Mouse (Mus musculus): ENCODE measurements at regions not wholly inside any gene's neighbourhood (a gene's known extent, or its start where the extent isn't known, plus 50 kb on each side); places are given as distances from the start of the nearest gene placed in this dataset.

GRCm38 (mm10) chrX:163151970-163152369, 187.6 kb upstream of the S100g start:
- no peak for TF ChIP-seq EP300 (IDR thresholded peaks at IDR 0.05; ENCODE audit: low read depth)
- TF ChIP-seq CTCF (IDR thresholded peaks at IDR 0.05; ENCODE audit: low read depth), result no peak
